Mouse (Mus musculus) forebrain, embryonic 15.5 days (tissue): ENCODE measurements around the gene Prkaa2. TPM values are rescaled to one million over a fixed set of nuclear protein-coding genes. Genes with fewer than 3 reads are reported as not detected.

ENCODE experiments used
- ATAC-seq: fragments of 200-750 bp; cut with Nextera tagmentation; replicated peaks from 2 replicates; pipeline ENCODE4 v1.8.0; 2017; ENCODE audit warnings: mild to moderate bottlenecking, moderate TSS enrichment, moderate library complexity
- H3K27ac ChIP-seq: fragments of 300-500 bp; sonication (generic); replicated peaks from 2 replicates; pipeline ENCODE4 v1.5.1; 2015; ENCODE audit warnings: mild to moderate bottlenecking, inconsistent platforms
- H3K27me3 ChIP-seq: fragments of 300-500 bp; sonication (generic); 2 replicates; pipeline ENCODE4 v1.6.1; 2015; ENCODE audit warnings: inconsistent platforms
- H3K36me3 ChIP-seq: fragments of 300-500 bp; sonication (generic); 2 replicates; pipeline ENCODE4 v1.6.1; 2015; ENCODE audit warnings: mild to moderate bottlenecking, inconsistent platforms
- H3K4me1 ChIP-seq: fragments of 300-500 bp; sonication (generic); 2 replicates; pipeline ENCODE4 v1.6.1; 2015; ENCODE audit warnings: inconsistent platforms
- H3K4me2 ChIP-seq: fragments of 300-500 bp; sonication (generic); replicated peaks from 2 replicates; pipeline ENCODE4 v1.6.1; 2015; ENCODE audit warnings: mild to moderate bottlenecking, inconsistent platforms
- H3K4me3 ChIP-seq: fragments of 300-500 bp; sonication (generic); 2 replicates; pipeline ENCODE4 v1.5.1; 2015; ENCODE audit warnings: mild to moderate bottlenecking, inconsistent platforms
- H3K9ac ChIP-seq: fragments of 300-500 bp; sonication (generic); replicated peaks from 2 replicates; pipeline ENCODE4 v1.6.1; 2015; ENCODE audit warnings: mild to moderate bottlenecking, inconsistent platforms
- H3K9me3 ChIP-seq: fragments of 300-500 bp; sonication (generic); 2 replicates; pipeline ENCODE4 v1.6.1; 2016; ENCODE audit warnings: inconsistent platforms
- WGBS: fragments of 180-500 bp; shearing (Covaris S2); methylation state at CpG from one replicate; pipeline ENCODE4 v1.1.7; 2015; ENCODE audit warnings: mixed read lengths; 5-methylcytosine and 5-hydroxymethylcytosine counted together
- polyA plus RNA-seq: library from polyadenylated mRNA; unstranded; fragments of >200 nt; fragmentation: Nextera tagmentation; extraction: Ambion mirVana; gene quantifications from 2 replicates; pipeline ENCODE4 v1.2.1, GENCODE M21; 2015

Prkaa2 gene
- polyA plus RNA-seq = 11.2 and 11.5 TPM in 2 replicates

- ATAC-seq = peak; percentile 96
- peaks cover 26% of the 10 kb centered on the region for H3K4me1 ChIP-seq
- peak within 1 kb of the TSS; percentile 70 for H3K4me3 ChIP-seq
- under 1% methylated on average over 80 of the region's 80 CpGs for WGBS
- no peaks in the 10 kb centered on the region for H3K36me3 ChIP-seq
- H3K27me3 ChIP-seq = no peaks in the 10 kb centered on the region
- peak within 1 kb of the TSS; percentile 87 for H3K4me2 ChIP-seq
- peak within 1 kb of the TSS; percentile 96 for H3K9ac ChIP-seq
- peak within 1 kb of the TSS; percentile 81 for H3K27ac ChIP-seq
- H3K9me3 ChIP-seq = no peaks in the 10 kb centered on the region
Observed at GRCm38 (mm10) chr4:105109199-105109989, at the start of gene Prkaa2. Gene Prkaa2 (minus strand): TSS chr4:105109890.

GRCm38 (mm10) chr4:105159531-105159870 lies 49.8 kb upstream of the Prkaa2 start:
- H3K36me3 ChIP-seq = no peaks in the 10 kb centered on the region
- peak overlapping the region; percentile 76 for H3K4me2 ChIP-seq
- H3K9me3 ChIP-seq = no peaks in the 10 kb centered on the region
- H3K4me3 ChIP-seq = peak overlapping the region; percentile 82
- H3K9ac ChIP-seq = peak overlapping the region; percentile 79; the same call in 1 of the 2 replicates
- ATAC-seq = no peak
- WGBS = 8% methylated on average over 6 of the region's 6 CpGs
- H3K4me1 ChIP-seq = peaks cover 46% of the 10 kb centered on the region
- no peaks in the 10 kb centered on the region for H3K27me3 ChIP-seq
- H3K27ac ChIP-seq = no peak overlapping the region

GRCm38 (mm10) chr4:105158651-105159530 lies 49.2 kb upstream of the Prkaa2 start:
- WGBS = under 1% methylated on average over 18 of the region's 18 CpGs
- no peaks in the 10 kb centered on the region for H3K27me3 ChIP-seq
- peaks cover 46% of the 10 kb centered on the region for H3K4me1 ChIP-seq
- no peaks in the 10 kb centered on the region for H3K9me3 ChIP-seq
- peak overlapping the region; percentile 92 for H3K27ac ChIP-seq
- H3K36me3 ChIP-seq = no peaks in the 10 kb centered on the region
- H3K4me2 ChIP-seq = peak overlapping the region; percentile 76
- no peak for ATAC-seq
- peak overlapping the region; percentile 79 for H3K9ac ChIP-seq
- peak overlapping the region; percentile 82 for H3K4me3 ChIP-seq

- 0% methylated on average over 26 of the region's 26 CpGs for WGBS
- H3K9me3 ChIP-seq = no peaks in the 10 kb centered on the region
- H3K36me3 ChIP-seq = no peaks in the 10 kb centered on the region
- no peaks in the 10 kb centered on the region for H3K27me3 ChIP-seq
- H3K4me2 ChIP-seq = peak overlapping the region; percentile 76
- ATAC-seq = peak; percentile 69
- H3K4me3 ChIP-seq = peak overlapping the region; percentile 82
- peak overlapping the region; percentile 79 for H3K9ac ChIP-seq
- peaks cover 46% of the 10 kb centered on the region for H3K4me1 ChIP-seq
- H3K27ac ChIP-seq = peak overlapping the region; percentile 92
Observed at GRCm38 (mm10) chr4:105158169-105158555, 48.5 kb upstream of the Prkaa2 start.

GRCm38 (mm10) chr4:105157276-105158168 lies 47.8 kb upstream of the Prkaa2 start, which contains the start of gene Plpp3:
Gene Plpp3 (plus strand): TSS chr4:105157347.
- no peaks in the 10 kb centered on the region for H3K9me3 ChIP-seq
- no peaks in the 10 kb centered on the region for H3K36me3 ChIP-seq
- peak; percentile 86 for ATAC-seq
- WGBS = under 1% methylated on average over 77 of the region's 77 CpGs
- peak within 1 kb of the TSS; percentile 82 for H3K4me3 ChIP-seq
- peak within 1 kb of the TSS; percentile 92 for H3K27ac ChIP-seq
- peak within 1 kb of the TSS; percentile 79 for H3K9ac ChIP-seq
- H3K4me1 ChIP-seq = peaks cover 40% of the 10 kb centered on the region
- H3K4me2 ChIP-seq = peak within 1 kb of the TSS; percentile 76
- H3K27me3 ChIP-seq = no peaks in the 10 kb centered on the region

GRCm38 (mm10) chr4:105156955-105157275 lies 47.2 kb upstream of the Prkaa2 start:
- ATAC-seq = peak; percentile 0; the same call in 1 of the 2 replicates
- peaks cover 37% of the 10 kb centered on the region for H3K4me1 ChIP-seq
- H3K27me3 ChIP-seq = no peaks in the 10 kb centered on the region
- 0% methylated on average over 4 of the region's 4 CpGs for WGBS
- peak overlapping the region; percentile 82 for H3K4me3 ChIP-seq
- no peaks in the 10 kb centered on the region for H3K36me3 ChIP-seq
- 0 out of 2 replicates have a peak overlapping the region, but pooled peaks have one; percentile 79 for H3K9ac ChIP-seq
- no peaks in the 10 kb centered on the region for H3K9me3 ChIP-seq
- peak overlapping the region; percentile 76 for H3K4me2 ChIP-seq
- H3K27ac ChIP-seq = peak overlapping the region; percentile 92

- no peak overlapping the region for H3K4me3 ChIP-seq
- H3K27ac ChIP-seq = no peak overlapping the region
- H3K36me3 ChIP-seq = no peaks in the 10 kb centered on the region
- ATAC-seq = no peak
- H3K4me1 ChIP-seq = peaks cover 31% of the 10 kb centered on the region
- WGBS = 68% methylated on average over 7 of the region's 7 CpGs
- no peaks in the 10 kb centered on the region for H3K27me3 ChIP-seq
- H3K9me3 ChIP-seq = no peaks in the 10 kb centered on the region
- H3K4me2 ChIP-seq = no peak overlapping the region
- no peak overlapping the region for H3K9ac ChIP-seq
Observed at GRCm38 (mm10) chr4:105156281-105156680, 46.6 kb upstream of the Prkaa2 start.

- WGBS = 89% methylated on average over 3 of the region's 3 CpGs
- Histone ChIP-seq H3K27me3 (no peaks in the 10 kb centered on the region), H3K4me3 (no peak overlapping the region), H3K9me3 (no peaks in the 10 kb centered on the region), H3K9ac (no peak overlapping the region), H3K4me2 (no peak overlapping the region), H3K4me1 (peaks cover 4% of the 10 kb centered on the region; the same call in 1 of the 2 replicates), H3K36me3 (no peaks in the 10 kb centered on the region), H3K27ac (no peak overlapping the region)
- ATAC-seq = no peak
Observed at GRCm38 (mm10) chr4:105153227-105153626, 43.5 kb upstream of the Prkaa2 start.

- ATAC-seq = peak; percentile 67; the same call in 1 of the 2 replicates
- H3K9ac ChIP-seq = no peak overlapping the region
- no peak overlapping the region for H3K4me3 ChIP-seq
- no peaks in the 10 kb centered on the region for H3K27me3 ChIP-seq
- H3K4me2 ChIP-seq = no peak overlapping the region
- H3K9me3 ChIP-seq = no peaks in the 10 kb centered on the region
- no peak overlapping the region for H3K27ac ChIP-seq
- peaks cover 4% of the 10 kb centered on the region; the same call in 1 of the 2 replicates for H3K4me1 ChIP-seq
- no peaks in the 10 kb centered on the region for H3K36me3 ChIP-seq
- 37% methylated on average over 14 of the region's 14 CpGs for WGBS
Observed at GRCm38 (mm10) chr4:105151911-105152690, 42.4 kb upstream of the Prkaa2 start.

- ATAC-seq = no peak
- WGBS = 78% methylated on average over 7 of the region's 7 CpGs
- no peak overlapping the region for H3K4me3 ChIP-seq
- peaks cover 4% of the 10 kb centered on the region; the same call in 1 of the 2 replicates for H3K4me1 ChIP-seq
- no peaks in the 10 kb centered on the region for H3K9me3 ChIP-seq
- H3K27ac ChIP-seq = no peak overlapping the region
- H3K27me3 ChIP-seq = no peaks in the 10 kb centered on the region
- H3K9ac ChIP-seq = no peak overlapping the region
- no peak overlapping the region for H3K4me2 ChIP-seq
- H3K36me3 ChIP-seq = no peaks in the 10 kb centered on the region
Observed at GRCm38 (mm10) chr4:105149492-105149891, 39.8 kb upstream of the Prkaa2 start.
